Mouse (Mus musculus) small intestine, adult 10 weeks (tissue): Measurements from ENCODE around the gene Chst14. TPM values are rescaled to one million over a fixed set of nuclear protein-coding genes. Genes with fewer than 3 reads are reported as not detected.

Experiments used
- polyA plus RNA-seq: library from polyadenylated mRNA; stranded (reverse); fragments of 350-450 nt; fragmentation: Illumina TruSeq; extraction: RNeasy Lipid Tissue Mini Kit (QIAGEN cat#74804); gene quantifications from one replicate; pipeline ENCODE4 v1.2.3, GENCODE M21; 2014; ENCODE audit warnings: low replicate concordance

Gene Chst14
- 0.59 TPM for polyA plus RNA-seq

DNA sequence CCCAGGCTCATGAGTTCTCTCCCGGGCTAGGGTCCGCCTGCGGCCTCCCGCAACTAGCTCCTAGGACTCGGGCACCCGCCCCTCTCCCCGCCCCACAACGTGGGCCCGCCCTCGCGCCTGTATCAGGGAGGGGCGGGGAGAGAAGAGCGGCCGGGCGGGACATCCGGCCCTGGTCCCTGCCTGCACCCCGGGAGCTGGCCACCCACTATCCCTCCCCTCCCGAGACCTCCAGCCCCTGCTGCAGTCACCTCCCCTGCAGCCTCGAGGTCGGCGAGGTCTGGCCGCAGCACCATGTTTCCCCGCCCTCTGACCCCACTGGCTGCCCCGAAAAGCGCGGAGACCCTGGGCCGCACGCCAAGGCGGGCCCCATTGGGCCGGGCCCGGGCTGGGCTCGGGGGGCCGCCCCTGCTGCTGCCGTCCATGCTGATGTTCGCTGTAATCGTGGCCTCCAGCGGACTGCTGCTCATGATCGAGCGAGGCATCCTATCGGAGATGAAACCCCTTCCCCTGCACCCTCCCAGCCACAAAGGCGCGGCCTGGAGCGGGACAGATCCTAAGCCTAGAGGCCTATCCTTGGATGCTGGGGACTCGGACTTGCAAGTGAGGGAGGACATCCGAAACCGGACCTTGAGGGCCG is at the start of gene Chst14:
TSS of gene Chst14 (plus strand) at position 136 of the 637 bp plus-strand sequence.

DNA sequence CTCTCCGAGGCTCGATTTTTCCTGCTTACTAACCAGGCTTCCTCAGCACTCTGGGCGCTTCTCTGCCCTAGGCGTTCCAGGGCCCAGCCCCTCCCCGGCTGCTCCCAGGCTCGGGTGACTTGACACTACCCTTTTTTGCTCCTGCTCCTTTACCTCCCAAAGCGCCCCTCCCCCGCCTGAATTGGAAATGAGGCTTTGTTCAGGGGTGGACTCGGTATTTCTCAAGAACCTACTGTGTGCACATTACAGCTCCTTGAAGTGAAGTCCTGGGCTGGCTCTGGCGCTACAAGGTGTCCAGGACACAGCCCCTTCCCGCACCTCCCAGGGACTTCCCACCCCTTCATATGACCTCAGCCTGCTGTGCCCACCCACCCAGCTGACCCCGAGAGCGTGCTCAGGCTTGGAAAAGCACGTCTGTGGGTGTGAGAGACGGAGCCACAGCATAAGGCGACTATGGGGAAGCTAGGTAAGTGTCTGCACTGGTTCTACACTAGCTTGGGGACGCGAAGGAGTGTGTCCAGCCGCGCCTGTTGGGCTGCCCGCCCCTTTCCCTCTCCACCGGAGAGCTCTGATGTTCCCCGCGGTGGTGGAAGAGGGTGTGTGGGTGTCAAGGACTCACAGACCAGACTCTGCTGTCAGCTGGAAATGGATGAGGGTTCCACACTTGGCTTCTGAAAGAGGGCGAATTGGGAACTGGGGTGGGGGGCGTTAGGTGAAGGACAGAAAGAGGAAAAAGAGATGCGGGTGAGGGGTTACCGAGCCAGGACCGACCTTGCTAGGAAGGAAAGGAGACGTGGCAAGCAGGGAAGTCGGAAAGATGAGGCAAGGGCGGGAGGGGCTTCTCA is 26.1 kb upstream of the Chst14 start, which contains the start of gene Bahd1:
TSS of gene Bahd1 (plus strand) at position 397 of the 845 bp plus-strand sequence.

Other genes starting within 250 kb of the Chst14 start
- 0.37 TPM for gene Ankrd63, start 222.5 kb upstream of the Chst14 start, polyA plus RNA-seq
- 1.2 TPM for gene Plcb2, start 198.1 kb upstream of the Chst14 start, polyA plus RNA-seq
- gene Inafm2, start 180.7 kb upstream of the Chst14 start, polyA plus RNA-seq, result 11.9 TPM
- gene Ccdc9b, start 163.8 kb upstream of the Chst14 start, polyA plus RNA-seq, result 0.89 TPM
- 16.7 TPM for gene Phgr1, start 153.7 kb upstream of the Chst14 start, polyA plus RNA-seq
- gene Disp2, start 146.8 kb upstream of the Chst14 start, polyA plus RNA-seq, result 0.67 TPM
- 6.4 TPM for gene Knstrn, start 112.5 kb upstream of the Chst14 start, polyA plus RNA-seq
- 8.3 TPM for gene Ivd, start 64.5 kb upstream of the Chst14 start, polyA plus RNA-seq
- 2.5 TPM for gene Bahd1, start 26.1 kb upstream of the Chst14 start, polyA plus RNA-seq
- gene Ccdc32, start 102.9 kb downstream of the Chst14 start, polyA plus RNA-seq, result 22.2 TPM
- gene Rpusd2, start 108.3 kb downstream of the Chst14 start, polyA plus RNA-seq, result 1.7 TPM
- gene Knl1, start 120.6 kb downstream of the Chst14 start, polyA plus RNA-seq, result 14.3 TPM
- 14.0 TPM for gene Rad51, start 186.3 kb downstream of the Chst14 start, polyA plus RNA-seq
- 154 TPM for gene Rmdn3, start 230.5 kb downstream of the Chst14 start, polyA plus RNA-seq
- gene Gchfr, start 241.3 kb downstream of the Chst14 start, polyA plus RNA-seq, result not detected
- not detected for gene Gm14137, start 248.0 kb downstream of the Chst14 start, polyA plus RNA-seq